Mouse (Mus musculus): ENCODE results near the gene Cyp2c38. TPM values are rescaled to one million over a fixed set of nuclear protein-coding genes. Genes with fewer than 3 reads are reported as not detected.
"Not testable (repeated sequence)": the region's sequence is repeated elsewhere in the genome, so short reads cannot be mapped to it uniquely, and the experiment has no call there.

The Cyp2c38 gene
- polyA plus RNA-seq (2015; fragmentation: Nextera tagmentation; extraction: Ambion mirVana), result not detected in 2 replicates

DNA sequence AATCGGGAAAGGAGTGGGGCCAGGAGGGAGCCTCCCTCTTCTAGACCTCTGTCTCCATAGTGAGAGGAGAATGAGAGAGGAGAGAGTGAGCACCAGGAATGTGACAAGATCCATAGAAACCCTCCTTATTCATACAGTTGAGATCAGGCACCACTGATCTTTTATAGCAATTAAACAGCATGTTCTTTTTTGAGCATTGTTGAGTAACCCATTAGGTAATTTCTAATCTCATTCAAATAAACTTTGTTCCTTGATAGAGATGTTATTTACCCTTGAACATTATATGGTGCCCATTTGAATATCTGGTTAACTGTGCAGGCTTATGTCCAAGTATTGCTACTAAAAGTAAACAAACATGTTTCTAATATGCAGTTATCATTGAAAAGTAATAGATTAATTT, at the start of gene Cyp2c38:
TSS of gene Cyp2c38 (minus strand) at position 135 of the 400 bp plus-strand sequence.
- Histone ChIP-seq H3K27ac (no peak within 1 kb of the TSS), H3K27me3 (no peaks in the 10 kb centered on the region), H3K9ac (no peak within 1 kb of the TSS), H3K36me3 (no peaks in the 10 kb centered on the region), H3K4me1 (no peaks in the 10 kb centered on the region), H3K4me2 (no peak within 1 kb of the TSS), H3K4me3 (no peak within 1 kb of the TSS), H3K9me3 (no peaks in the 10 kb centered on the region)
- WGBS, result 81% methylated on average over 1 of the region's 1 CpGs
- no peak for ATAC-seq (ENCODE audit: borderline replicate concordance, extremely low read depth, low FRiP score, low TSS enrichment)

DNA sequence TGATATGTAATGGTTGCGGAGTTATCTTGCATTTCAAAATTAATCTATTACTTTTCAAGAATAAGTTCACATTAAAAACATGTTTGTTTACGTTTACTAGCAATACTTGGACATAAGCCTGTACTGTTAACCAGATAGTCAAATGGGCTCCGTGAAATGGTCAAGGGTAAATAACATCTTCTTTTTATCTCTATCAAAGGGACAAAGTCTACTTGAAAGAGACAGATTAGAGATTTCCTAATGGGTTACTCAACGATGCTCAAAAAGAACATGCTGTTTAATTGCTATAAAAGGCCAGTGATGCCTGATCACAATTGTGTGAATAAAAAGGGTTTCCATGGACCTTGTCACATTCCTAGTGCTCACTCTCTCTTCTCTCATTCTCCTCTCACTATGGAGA, 47.7 kb upstream of the Cyp2c38 start, which contains the start of gene Cyp2c39:
TSS of gene Cyp2c39 (plus strand) at position 329 of the 400 bp plus-strand sequence.
- H3K9ac ChIP-seq, result no peak within 1 kb of the TSS
- H3K9me3 ChIP-seq, result no peaks in the 10 kb centered on the region
- no peaks in the 10 kb centered on the region for H3K4me1 ChIP-seq
- no peaks in the 10 kb centered on the region for H3K27me3 ChIP-seq
- no peak within 1 kb of the TSS for H3K4me2 ChIP-seq
- no peaks in the 10 kb centered on the region for H3K36me3 ChIP-seq
- no peak for ATAC-seq (ENCODE audit: borderline replicate concordance, extremely low read depth, low FRiP score, low TSS enrichment)
- H3K27ac ChIP-seq, result no peak within 1 kb of the TSS
- H3K4me3 ChIP-seq, result no peak within 1 kb of the TSS
- WGBS, result 79% methylated on average over 4 of the region's 4 CpGs

DNA sequence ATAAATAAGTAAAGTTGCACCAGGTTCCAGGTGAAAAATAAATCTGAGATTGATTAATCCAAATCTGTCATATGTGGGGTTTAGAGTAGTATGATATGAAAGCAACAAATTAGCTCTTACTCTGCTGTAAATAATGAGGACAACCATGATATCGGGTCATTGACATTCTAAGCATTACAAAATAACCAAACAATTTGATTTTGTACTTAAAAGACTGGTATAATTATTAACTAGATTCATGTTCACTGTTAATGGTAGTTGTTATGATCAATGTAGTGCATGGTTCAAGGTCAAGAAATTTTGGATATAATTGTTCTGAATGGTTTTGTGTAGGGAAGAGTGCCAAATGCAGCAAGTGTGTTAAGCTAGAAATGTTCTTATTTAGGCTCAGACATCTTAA, 46.7 kb upstream of the Cyp2c38 start:
- Histone ChIP-seq H3K9ac (no peak overlapping the region), H3K4me2 (no peak overlapping the region), H3K27me3 (no peaks in the 10 kb centered on the region), H3K27ac (no peak overlapping the region), H3K4me3 (no peak overlapping the region), H3K36me3 (no peaks in the 10 kb centered on the region), H3K4me1 (no peaks in the 10 kb centered on the region), H3K9me3 (no peaks in the 10 kb centered on the region)
- ATAC-seq (ENCODE audit: borderline replicate concordance, extremely low read depth, low FRiP score, low TSS enrichment), result no peak
- 58% methylated on average over 1 of the region's 1 CpGs for WGBS

DNA sequence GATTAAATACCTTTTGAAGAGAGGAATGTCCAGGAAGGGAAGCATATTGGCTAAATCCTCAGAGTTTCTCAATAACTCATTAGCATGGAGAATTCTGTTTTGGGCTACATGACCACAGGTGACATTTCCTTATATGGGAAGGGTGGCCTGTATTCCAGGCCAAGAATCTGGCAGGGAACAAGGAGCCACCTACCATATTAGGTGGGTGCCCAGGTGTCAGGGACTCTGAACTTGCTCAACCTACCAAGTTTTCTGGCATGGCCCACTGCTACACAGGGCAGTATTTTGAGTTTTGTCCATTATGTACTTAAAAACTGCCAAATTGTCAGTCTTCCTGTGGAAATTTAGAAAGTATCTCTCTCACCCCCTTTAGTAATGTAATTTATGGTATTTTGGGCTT, 43.5 kb upstream of the Cyp2c38 start:
- Histone ChIP-seq H3K36me3 (no peaks in the 10 kb centered on the region), H3K27me3 (no peaks in the 10 kb centered on the region), H3K4me2 (no peak overlapping the region), H3K9me3 (no peaks in the 10 kb centered on the region), H3K4me3 (no peak overlapping the region), H3K9ac (no peak overlapping the region), H3K4me1 (no peaks in the 10 kb centered on the region), H3K27ac (no peak overlapping the region)
- ATAC-seq (ENCODE audit: borderline replicate concordance, extremely low read depth, low FRiP score, low TSS enrichment), result no peak

DNA sequence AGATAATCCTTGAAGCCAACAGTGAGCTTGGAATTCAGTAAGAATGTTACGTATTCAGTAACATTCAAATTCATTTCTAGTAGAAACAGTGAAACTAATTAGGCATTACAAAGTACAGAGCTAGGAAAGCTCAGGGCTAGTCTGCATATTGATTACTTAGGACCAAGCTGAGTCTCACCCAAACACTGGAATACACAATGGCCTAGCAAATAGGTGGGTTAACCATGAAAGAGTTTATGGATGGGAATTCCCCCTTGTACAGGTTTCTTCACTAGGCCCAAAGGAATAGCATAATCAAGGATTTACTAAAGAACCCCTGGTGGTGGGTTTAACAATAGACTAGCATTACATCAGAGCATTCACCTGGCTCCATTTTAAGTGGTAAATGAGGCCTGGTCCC, 21.1 kb upstream of the Cyp2c38 start:
- ATAC-seq (ENCODE audit: borderline replicate concordance, extremely low read depth, low FRiP score, low TSS enrichment); H3K4me2 ChIP-seq; H3K27ac ChIP-seq; H3K9ac ChIP-seq; H3K4me1 ChIP-seq; H3K27me3 ChIP-seq; H3K36me3 ChIP-seq; H3K9me3 ChIP-seq; H3K4me3 ChIP-seq: not testable (repeated sequence)
- 92% methylated on average over 1 of the region's 1 CpGs for WGBS

DNA sequence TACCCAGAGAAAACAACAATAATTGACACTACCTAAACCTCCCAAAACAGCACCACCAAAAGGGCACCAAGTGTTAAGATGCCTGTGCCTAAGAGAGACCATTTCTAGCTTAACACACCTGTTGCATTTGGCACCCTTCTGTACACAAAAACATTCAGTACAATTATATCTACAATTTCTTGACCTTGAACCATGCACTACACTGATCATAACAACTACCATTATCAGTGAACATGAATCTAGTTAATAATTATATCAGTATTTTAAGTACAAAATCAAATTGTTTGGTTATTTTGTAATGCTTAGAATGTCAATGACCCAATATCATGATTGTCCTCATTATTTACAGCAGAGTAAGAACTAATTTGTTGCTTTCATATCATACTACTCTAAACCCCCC, 1.0 kb upstream of the Cyp2c38 start:
- H3K4me3 ChIP-seq, result no peak overlapping the region

More for the DNA sequence above, 1.0 kb upstream of the Cyp2c38 start:
- no peak for ATAC-seq (ENCODE audit: borderline replicate concordance, extremely low read depth, low FRiP score, low TSS enrichment)
- Histone ChIP-seq H3K27ac (no peak overlapping the region), H3K27me3 (no peaks in the 10 kb centered on the region), H3K4me2 (no peak overlapping the region), H3K9me3 (no peaks in the 10 kb centered on the region), H3K9ac (no peak overlapping the region), H3K4me1 (no peaks in the 10 kb centered on the region), H3K36me3 (no peaks in the 10 kb centered on the region)

Other genes starting within 250 kb of the Cyp2c38 start
- gene Cyp2c29, start 193.7 kb downstream of the Cyp2c38 start, polyA plus RNA-seq (2015; fragmentation: Nextera tagmentation; extraction: Ambion mirVana), result not detected in 2 replicates
- gene Cyp2c39, start 47.8 kb upstream of the Cyp2c38 start, polyA plus RNA-seq (2015; fragmentation: Nextera tagmentation; extraction: Ambion mirVana), result not detected in 2 replicates
- gene Cyp2c67, start 186.0 kb upstream of the Cyp2c38 start, polyA plus RNA-seq (2015; fragmentation: Nextera tagmentation; extraction: Ambion mirVana), result not detected in 2 replicates